Mouse (Mus musculus) cerebellum, postnatal 14 days (tissue): Measurements from ENCODE around the gene Gm20683.
"Not testable (repeated sequence)": the region's sequence is repeated elsewhere in the genome, so short reads cannot be mapped to it uniquely, and the experiment has no call there.

Experiments
- DNase-seq, 2 experiments: peaks; one replicate each; pipeline ENCODE4 v3.0.0; 2021; ENCODE audit warnings: mixed read lengths in 2 of 2

Gm20683 gene

GRCm38 (mm10) chr17:25873405-25874147 is 32.0 kb upstream of the Gm20683 start:
- DNase-seq = no peak

GRCm38 (mm10) chr17:25872676-25873075 is 31.1 kb upstream of the Gm20683 start:
- DNase-seq = no peak

GRCm38 (mm10) chr17:25871566-25871965 is 30.0 kb upstream of the Gm20683 start:
- DNase-seq = not testable (repeated sequence)

- no peak for DNase-seq
Observed at GRCm38 (mm10) chr17:25869954-25870353, 28.4 kb upstream of the Gm20683 start.

- DNase-seq = no peak
Observed at GRCm38 (mm10) chr17:25869498-25869897, 27.9 kb upstream of the Gm20683 start.

GRCm38 (mm10) chr17:25868601-25869191 is 27.1 kb upstream of the Gm20683 start, which contains the start of gene Mcrip2:
Gene Mcrip2, minus strand, starts transcription at chr17:25868764.
- DNase-seq = peak; percentile 81 to 83

GRCm38 (mm10) chr17:25867836-25868600 is 26.5 kb upstream of the Gm20683 start:
- DNase-seq = peak; percentile 54 to 65

- no peak for DNase-seq
Observed at GRCm38 (mm10) chr17:25867509-25867835, 25.9 kb upstream of the Gm20683 start.

GRCm38 (mm10) chr17:25866172-25866571 is 24.6 kb upstream of the Gm20683 start:
- DNase-seq = no peak

GRCm38 (mm10) chr17:25865288-25865687 is 23.7 kb upstream of the Gm20683 start:
- no peak for DNase-seq

- DNase-seq = no peak
Observed at GRCm38 (mm10) chr17:25864311-25864710, 22.7 kb upstream of the Gm20683 start.

- DNase-seq = no peak
Observed at GRCm38 (mm10) chr17:25863681-25864080, 22.1 kb upstream of the Gm20683 start.

GRCm38 (mm10) chr17:25861704-25862612 is 20.4 kb upstream of the Gm20683 start:
- DNase-seq = no peak

- peak; percentile 89 to 94 for DNase-seq
Observed at GRCm38 (mm10) chr17:25860832-25861703, 19.5 kb upstream of the Gm20683 start, which contains the start of gene Wdr90. Gene Wdr90, minus strand, starts transcription at chr17:25861501.

- no peak for DNase-seq
Observed at GRCm38 (mm10) chr17:25860229-25860628, 18.7 kb upstream of the Gm20683 start.

GRCm38 (mm10) chr17:25844396-25844901 is 2.9 kb upstream of the Gm20683 start, which contains the start of gene Rhot2:
Gene Rhot2, minus strand, starts transcription at chr17:25844851.
- DNase-seq = peak; percentile 94 to 95

GRCm38 (mm10) chr17:25843636-25844395 is 2.3 kb upstream of the Gm20683 start:
- DNase-seq = peak in 1 of 2 experiments; percentile 60

- DNase-seq = no peak
Observed at GRCm38 (mm10) chr17:25843122-25843521, 1.6 kb upstream of the Gm20683 start.

GRCm38 (mm10) chr17:25842509-25842908 is 946 bp upstream of the Gm20683 start:
- DNase-seq = no peak

- no peak for DNase-seq
Observed at GRCm38 (mm10) chr17:25840519-25840918, 1.0 kb downstream of the Gm20683 start.
